Mouse (Mus musculus) embryo, embryonic 10.5 days (tissue): Measurements from ENCODE around the gene Zbtb16.

Source experiments
- DNase-seq: peaks from one replicate; pipeline ENCODE4 v3.0.0-alpha.2; 2015; ENCODE audit warnings: low spot score

The Zbtb16 gene

DNA sequence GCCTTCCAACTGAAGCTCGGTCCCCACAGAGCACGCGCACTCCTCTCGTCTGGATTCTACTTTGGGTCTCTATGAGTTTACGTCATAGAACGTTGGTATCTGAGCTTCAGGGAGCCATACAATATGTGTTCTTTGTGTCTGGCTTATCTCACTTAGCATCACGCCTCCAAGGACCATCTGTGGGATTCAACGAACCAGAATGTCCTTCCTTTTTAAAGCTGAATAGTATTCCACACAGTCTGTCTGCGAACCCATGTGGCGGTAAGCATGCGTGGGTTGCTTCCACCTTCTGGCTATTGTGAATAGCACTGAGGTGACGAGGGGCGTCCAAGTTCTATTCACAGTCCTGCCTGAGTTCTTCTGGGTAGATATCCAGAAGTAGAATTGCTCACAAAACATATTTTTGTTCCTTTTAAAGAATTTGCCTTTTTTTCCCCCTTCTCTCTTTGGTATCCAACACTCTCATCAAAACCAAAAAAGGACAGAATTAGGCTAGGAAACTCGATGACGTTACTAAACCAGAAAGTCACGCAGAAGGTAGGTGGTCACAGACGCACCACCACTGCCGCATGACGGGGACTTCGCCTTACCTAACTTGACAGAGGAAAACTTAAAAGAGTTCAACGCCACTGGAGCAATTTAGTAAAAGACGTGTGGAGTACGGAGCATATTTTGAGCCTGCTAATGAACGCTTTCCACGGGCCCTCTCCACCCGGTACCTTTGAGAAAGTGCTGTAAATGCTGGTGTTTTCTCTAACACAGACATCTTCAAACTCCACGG lies 32.4 kb downstream of the Zbtb16 start:
- DNase-seq = no peak

DNA sequence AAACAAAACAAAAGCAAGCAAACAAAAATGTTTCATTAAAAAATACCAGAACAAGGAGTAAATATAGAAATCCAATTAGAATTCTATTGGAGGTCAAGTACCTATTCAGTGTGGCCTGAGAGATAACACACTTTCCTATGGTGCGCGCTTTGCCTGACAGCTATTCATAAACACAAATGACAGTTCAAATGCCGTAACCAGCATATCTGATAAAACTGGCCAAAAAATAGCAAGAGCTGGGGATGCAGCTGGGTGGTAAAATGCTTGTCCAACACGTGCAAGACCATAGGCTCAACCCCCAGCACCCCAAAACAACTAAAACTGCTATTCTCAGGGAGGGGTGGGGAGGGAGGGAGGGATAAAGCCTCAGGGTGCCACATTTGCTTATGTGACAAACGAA lies 33.6 kb downstream of the Zbtb16 start:
- no peak for DNase-seq

DNA sequence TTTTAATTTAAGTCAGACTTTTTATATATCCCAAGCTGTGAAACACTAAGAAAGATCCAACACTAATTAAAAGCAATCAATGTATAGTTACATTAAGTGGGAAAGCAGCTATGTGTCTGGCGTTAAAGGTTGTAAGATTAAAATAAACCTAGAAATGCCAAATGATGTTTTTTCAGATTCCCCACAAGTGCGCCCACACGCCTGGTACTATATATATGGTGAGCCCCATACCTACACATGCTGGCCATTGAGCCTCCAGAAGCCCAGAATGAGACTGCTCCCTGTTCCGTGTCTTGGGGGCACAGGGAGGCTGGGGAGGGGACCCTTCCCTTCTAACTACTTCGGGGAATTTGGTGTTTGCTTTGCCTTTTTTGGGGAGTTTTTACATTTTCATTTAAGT lies 34.7 kb downstream of the Zbtb16 start:
- no peak for DNase-seq

DNA sequence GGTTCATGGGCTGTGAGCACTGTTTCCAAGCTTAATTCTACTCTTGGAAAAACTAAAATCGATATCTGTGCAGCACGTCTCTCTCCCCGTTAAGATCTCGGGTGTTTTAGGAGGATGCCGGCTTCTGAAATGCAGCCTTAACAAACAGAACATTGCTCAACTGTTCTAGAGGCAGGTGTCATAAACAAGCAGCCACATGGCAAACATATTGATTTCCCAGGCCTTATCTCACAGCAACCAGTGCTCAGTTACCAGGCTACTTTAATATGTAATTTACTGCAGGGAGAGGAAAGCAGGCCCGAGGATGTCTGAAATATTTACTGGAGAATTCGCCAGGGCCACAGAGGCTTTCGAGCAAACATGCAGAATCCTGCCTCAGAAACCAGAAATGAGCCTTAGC lies 35.4 kb downstream of the Zbtb16 start:
- no peak for DNase-seq

DNA sequence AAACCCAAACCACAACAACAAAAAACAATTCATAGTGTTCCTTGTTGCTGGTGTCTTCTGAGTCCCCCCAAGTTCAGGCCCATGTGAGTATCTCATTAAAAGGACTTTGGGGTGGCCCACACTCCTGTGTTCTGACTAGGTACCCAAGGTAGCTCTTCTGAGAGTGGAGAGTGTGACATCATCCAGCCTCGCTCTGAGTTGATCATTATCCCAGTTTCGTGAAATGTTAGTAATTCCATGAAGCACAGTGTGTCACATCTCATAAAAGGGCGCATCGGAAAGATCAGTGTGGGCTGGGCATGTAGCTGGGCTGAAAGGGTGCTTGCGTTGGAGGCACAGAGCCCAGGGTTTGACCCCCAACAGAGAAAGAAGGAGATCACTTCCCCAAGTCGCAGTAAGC lies 38.0 kb downstream of the Zbtb16 start:
- DNase-seq = no peak

DNA sequence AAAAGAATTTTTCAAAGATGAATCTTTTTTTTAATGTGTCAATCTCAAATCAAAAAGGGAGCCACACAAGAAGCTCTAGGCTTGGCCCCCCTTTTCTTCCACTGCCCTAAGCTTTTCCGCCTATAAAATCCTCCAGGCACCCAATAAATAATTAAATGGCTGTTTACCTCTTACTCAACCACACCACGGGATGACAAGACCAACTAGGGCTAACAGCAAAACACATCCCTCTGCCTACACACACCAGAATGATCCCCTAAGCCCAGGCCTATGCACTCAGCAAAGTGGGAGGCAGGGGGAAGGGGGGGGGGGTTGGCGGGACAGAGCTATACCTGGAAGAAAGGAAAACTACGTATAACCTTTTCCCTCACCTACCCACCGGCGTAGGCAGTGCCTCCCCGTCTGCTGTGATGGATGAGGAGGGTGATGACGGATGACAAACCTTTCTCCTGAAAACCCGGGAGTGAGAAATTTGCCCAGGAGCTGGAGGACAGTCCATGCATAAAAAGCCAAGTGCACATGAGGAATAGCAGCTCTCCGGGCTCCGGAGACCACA lies 39.7 kb downstream of the Zbtb16 start:
- DNase-seq = no peak

DNA sequence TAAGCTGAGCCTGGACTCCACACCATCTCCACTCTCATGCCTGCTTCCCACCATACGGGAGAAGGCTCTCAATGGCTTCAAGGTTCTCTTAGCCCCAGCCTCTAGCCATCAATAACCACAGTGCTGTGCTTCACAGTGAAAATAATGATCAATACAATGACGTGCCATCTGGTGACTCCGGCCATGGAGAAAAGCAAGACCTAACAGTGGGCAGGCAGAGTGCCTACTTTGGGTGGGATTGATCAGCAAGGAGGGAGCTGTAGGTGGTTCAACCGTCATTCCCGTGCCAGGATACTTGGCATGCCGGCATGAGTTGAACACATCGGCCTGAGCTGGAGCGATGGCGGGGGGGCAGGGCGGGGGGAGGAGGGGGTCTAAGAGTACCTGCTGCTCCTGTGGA lies 40.3 kb downstream of the Zbtb16 start:
- DNase-seq = peak; percentile 27

DNA sequence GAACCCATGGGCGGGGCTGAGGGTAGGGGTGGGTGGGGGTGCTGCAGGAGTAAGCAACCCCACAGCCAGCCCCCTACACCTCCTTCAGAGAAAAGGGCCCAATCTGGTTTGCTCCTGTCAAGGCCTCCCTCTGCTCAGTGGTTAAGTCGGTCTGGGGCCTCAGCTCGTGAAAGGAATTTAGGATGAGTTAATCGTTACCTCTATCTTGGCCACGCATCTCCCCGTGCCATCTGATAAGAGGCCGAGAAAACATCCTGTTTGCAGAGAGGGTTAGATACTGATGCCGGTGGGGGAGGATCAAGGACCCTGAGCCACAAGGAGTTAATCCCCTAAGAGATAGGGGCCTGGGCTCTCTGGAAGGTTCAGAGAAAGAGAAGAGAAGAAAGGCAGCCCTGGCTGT lies 40.9 kb downstream of the Zbtb16 start:
- peak; percentile 27 for DNase-seq

DNA sequence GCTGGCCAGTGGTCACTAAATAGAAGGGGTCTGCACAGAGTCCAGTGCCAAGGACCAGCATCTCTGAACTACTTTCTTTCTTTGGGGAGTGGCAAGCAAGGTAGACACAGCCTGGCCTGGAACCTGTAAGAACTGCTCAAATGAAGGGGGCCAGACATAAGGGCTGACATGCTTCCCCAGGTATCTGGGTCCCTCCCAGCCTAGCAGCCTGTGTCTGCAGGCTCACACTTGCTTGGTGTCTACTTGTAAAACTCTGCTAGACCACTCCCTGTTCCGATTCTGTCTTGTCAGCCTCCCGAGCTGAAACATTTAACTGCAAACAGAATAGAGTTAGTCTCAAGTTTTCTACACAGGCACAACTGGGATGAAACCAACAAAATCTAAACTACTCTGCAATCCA lies 41.6 kb downstream of the Zbtb16 start:
- DNase-seq = no peak

DNA sequence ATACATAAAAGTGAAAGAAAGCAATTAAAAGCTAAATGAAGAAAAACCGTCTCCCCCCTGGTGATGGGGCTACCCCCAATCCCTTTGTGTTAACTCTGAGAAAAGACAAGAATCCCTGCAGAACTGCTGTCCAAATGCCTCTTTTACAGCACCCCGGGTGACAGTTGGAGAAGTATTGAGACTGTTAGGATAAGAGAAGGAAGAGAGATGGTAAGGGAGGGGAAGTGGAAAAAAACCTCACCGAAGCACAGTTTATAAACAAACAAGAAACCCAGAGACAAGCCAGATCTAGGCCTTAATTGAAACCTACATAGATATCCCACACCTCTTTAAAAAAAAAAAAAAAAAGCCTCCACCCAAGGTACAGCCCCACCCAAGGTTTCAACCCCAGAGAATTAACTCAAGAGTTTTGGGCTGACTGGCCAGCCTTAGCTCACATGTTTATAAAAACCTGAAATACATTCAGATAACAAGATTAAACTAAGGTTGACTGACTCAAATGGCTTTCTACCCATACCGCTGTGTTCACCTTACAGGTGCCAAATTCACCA lies 42.3 kb downstream of the Zbtb16 start:
- no peak for DNase-seq

DNA sequence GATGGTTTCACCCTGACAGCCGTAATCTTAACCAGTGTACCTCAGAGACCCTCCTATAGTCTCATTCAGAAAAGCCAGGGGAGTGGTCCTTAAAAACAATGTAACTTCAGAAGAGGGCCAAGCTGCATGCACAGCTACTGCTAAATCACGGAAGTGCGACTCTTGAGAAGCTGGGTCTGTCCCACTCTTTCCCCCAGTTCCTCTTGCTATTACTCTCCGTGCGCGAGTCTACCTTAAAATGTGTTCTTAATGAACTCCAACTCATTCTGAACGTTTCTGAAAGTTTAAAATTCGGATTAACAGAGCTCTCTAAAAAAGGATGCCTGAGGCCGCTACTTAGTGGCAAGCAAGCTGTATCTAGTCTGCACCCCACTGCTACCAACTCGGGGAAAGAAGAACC lies 45.4 kb downstream of the Zbtb16 start:
- DNase-seq = no peak

DNA sequence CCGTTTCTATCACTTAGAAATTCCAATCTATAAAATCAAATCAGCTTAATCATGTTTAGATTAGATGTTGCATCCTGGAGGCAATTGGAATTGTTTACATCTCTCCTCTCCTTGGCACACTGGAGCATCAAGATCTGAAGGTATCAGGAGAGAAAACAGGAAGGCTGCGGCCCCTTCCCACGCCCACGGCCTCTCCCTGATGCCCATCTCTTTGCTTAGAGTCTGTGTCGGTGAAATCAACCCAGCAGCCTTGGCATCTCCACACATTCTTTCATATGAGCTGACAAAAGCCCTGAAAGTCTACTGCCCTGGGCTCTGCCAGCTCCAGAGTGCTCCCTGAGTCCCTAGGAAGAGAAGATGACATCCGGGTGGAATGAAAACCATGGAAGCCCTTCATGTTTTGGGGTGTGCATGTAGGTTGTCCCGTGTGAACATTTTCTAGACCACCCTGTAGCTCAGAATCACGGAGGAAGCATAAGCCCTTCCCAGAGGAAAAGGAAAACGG lies 48.1 kb downstream of the Zbtb16 start:
- no peak for DNase-seq

DNA sequence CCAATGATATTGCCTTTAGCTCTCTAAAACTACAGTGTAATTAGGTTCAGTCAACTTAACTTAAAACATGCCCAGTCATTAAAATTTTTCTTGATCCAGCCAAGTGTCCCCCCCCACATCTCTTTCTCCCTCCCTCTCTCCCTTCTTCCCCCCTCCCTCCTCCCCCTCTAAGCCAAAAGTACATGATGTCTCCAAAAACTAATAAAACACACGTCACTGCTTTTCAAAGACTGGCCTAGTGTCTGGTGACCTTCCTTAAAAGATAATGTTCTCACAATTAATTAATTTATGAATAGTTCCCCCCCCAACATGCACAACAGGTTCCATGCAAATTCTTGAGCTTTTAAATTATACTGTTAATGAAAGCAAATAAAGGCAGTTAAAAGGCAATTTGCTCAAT lies 48.7 kb downstream of the Zbtb16 start:
- DNase-seq = no peak

DNA sequence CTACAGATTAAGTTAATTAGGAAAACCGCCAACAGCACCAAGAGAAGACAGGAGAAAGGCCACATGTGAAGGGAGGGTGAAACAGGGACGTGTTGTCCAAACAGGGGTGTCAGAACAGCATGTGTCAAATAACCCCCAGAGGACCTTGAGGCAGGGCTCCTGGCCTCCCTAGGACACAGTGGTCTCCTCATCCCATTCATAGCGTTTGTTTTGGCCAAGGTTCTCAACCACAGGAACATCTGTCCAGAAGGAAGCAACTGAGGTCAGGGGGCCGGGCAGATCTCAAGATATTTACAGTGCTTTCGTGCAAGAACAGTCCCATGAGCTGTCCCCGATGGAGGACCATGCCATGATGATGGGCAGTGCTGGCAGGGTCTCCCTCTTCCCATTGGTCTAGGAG lies 49.2 kb downstream of the Zbtb16 start:
- no peak for DNase-seq

DNA sequence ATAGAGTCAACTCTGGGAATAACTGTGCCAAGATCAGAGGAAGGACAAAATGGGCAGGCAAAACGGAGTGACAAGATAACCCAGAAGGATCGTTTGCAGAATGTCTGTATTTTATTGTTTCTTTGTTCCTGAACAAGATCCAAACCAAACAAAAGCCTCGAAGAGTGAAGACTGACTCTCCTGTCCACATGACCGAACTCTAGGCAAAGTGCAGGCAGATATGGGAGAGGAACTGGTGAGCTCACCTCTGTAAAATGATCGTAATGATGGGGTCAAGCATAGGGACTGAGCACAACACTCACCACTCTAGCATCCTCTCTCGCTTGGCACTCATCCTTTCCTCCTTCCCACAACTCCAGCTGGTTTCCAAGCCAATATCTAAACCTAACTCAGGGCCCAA lies 51.1 kb downstream of the Zbtb16 start:
- DNase-seq = no peak

DNA sequence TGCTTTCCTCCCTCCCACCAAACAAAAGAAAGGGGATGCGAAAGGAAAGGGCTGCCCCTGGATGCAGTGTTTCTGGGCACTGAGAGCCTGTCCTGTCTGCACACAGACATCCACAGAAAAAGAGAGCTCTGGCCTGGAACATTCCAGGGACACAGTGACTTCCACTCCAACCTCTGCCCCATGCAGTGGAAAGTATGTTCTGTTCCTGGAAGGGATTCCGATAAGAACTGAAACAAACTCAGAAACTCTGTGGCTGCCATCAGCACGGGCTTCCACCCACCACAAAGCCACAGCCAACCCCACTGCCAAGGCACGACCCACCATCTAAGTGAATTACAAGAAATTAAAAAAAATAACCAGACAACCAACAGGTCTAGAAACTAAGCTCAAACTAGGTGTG lies 52.7 kb downstream of the Zbtb16 start:
- no peak for DNase-seq

DNA sequence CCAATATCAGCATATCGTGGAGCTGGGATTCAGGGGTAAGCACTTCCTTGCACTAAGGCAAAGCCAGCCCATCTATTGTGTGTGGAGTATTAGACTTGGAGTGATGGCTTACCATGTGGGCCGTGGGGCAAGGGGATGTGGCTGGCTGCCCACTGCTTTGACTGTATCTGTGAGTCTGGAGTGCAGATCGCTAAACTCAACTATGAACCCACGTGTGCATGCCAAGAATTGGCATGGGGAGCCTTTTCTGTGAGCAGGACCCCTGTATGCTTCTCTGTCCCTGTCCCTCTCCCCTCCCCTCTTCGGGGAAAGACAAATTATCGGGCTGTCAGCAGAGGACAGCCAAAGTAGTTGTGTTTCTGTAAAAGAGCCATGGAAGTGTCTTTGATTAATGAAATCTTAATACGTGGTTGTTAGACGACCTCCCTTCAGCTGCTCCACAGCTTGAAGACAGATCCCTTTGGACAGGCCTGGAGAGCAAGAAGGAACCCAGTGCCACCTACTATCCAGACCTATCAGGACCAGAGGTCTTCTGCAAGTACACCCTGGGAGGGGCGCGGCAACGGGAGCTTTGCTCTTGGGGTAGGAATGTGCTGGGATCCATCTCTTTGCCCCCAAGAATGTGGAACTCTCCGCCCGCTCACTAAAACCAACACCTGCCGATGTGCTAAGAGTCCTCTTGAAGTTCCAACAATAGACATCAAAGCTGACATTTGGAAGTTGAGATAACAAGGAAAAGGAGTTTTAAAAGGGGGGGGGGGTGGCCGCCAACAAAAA lies 53.5 kb downstream of the Zbtb16 start:
- peak; percentile 30 for DNase-seq

DNA sequence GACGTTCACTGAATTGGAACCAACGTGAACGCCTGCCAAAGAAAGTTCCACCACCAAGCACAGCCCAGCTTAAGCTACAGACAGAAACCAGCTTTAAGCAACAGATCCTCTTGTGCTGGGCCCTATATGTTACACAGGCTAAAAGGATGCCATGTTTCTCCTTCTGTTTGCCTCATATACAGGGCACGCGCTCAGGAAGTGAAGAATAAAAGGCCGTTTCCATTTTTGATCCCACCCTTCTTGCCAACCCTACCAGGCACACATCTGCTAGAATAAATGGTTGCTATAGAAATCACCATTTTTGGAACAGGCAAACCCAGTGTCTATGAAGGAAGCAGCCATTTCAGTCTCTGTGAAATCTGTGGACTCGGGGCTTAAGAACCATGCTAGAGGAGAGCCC lies 59.8 kb downstream of the Zbtb16 start:
- DNase-seq = no peak

DNA sequence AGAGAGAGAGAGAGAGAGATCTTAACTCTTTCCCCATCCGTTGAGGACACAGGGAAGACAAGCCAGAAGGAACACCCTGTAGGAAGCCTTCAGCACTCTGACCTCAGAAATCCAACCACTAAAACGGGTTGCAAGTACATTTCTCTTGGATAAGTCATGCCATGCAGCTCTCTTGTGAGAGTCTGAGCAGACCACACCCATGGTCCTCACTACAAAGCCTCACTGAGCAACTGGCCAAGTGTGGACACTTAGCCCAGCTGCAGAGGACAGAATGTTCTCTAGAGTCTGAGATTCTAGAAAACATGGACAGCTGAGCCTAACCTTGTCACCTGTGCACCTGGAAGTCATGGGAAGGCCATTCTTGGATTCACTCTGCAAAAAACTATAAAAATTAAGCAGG lies 60.5 kb downstream of the Zbtb16 start:
- no peak for DNase-seq

DNA sequence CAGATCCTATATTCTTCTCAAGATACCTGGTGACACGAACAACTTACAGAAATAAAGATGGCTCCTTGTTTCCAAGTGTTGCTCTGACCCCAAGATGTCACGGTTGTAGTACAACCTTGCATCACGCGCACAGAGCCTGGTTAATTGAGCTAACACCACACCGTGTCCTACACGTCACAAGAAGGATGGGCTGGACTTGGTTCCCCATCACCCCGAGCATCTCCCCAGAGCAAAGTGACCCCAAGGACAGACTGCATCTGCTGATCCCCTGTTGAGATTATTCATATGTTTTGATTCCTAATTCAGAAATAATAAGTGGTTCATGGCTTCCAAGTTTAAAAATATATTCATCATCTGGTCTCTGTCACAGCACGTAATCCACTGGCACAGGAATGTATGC lies 62.3 kb downstream of the Zbtb16 start:
- DNase-seq = no peak

DNA sequence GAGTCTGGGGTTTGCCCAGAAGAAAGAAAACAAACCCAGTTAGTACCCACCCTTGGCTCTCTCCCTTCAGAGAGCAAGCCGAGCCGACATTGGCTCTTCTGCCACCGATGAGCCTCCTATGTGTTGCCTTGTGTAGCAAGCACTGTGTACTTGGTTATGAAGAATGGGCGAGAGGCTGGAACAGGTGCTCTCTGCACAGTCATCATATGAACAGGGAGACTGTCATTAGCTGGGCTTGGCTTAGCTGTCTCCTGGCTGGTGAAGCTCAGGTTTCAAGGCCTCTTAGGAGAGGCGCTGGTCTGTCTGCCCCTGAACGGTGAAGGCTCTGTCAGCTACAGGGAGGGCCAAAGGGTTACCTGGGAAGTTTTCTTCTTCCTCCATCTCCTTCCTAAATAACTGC lies 62.9 kb downstream of the Zbtb16 start:
- DNase-seq = no peak

DNA sequence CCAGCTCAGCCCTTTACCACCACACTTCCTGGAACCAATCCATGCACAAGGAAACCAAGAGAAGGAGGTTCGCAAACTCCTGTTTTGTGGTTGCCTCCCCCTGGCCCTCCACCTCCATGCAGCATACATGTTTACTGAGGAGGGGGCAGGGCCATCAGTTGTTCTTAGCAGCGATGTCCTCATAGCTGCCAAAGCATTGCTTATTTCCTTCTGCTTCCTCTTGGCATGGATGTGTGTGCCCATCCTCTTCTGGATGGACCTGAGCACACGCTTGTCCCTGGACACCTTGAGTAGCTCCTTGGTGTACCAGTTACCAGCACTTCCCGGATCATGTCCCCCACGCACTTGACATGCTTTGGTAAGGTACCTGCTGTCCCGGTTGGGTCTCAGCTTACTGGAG lies 64.5 kb downstream of the Zbtb16 start:
- no peak for DNase-seq

DNA sequence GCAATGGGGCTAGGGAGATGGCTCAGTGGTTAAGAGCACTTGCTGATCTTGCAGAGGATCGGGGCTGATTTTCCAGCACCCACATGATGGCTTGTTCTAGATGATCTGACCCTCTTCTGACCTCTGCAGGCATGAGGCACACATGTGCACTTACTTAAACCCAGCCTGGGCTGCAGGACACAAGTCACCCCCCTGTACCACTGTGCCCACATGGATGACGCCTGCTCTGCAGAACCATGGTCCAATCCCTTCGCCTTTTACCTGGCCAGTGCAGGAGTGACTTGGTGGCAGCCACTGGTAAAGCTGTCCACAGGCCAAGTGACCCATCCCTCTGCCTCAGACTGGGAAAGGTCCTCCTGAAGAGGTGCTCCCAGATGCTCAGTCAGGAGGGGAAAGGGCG lies 67.1 kb downstream of the Zbtb16 start:
- no peak for DNase-seq
